Mouse (Mus musculus): Measurements from ENCODE around the gene Dnaaf3.

Dnaaf3 gene

GRCm38 (mm10) chr7:4500892-4501471 is 31.3 kb downstream of the Dnaaf3 start:
- peak; percentile 36 to 62 for DNase-seq (ENCODE audit: low spot score in 2 of 2)

GRCm38 (mm10) chr7:4499034-4499433 is 33.2 kb downstream of the Dnaaf3 start:
- DNase-seq (ENCODE audit: low spot score in 2 of 2): no peak

GRCm38 (mm10) chr7:4498251-4498650 is 34.0 kb downstream of the Dnaaf3 start:
- DNase-seq (ENCODE audit: low spot score in 2 of 2): peak in 1 of 2 experiments; percentile 45

- DNase-seq (ENCODE audit: low spot score in 2 of 2): no peak
These were observed 34.9 kb downstream of the Dnaaf3 start for GRCm38 (mm10) chr7:4497271-4497903.

GRCm38 (mm10) chr7:4496468-4496867 is 35.8 kb downstream of the Dnaaf3 start:
- no peak for DNase-seq (ENCODE audit: low spot score in 2 of 2)

- DNase-seq (ENCODE audit: low spot score in 2 of 2): no peak
These were observed 38.3 kb downstream of the Dnaaf3 start for GRCm38 (mm10) chr7:4493991-4494390.

GRCm38 (mm10) chr7:4492284-4493224 is 39.7 kb downstream of the Dnaaf3 start:
- DNase-seq (ENCODE audit: low spot score in 2 of 2): no peak

GRCm38 (mm10) chr7:4491308-4491707 is 40.9 kb downstream of the Dnaaf3 start:
- no peak for DNase-seq (ENCODE audit: low spot score in 2 of 2)

- DNase-seq (ENCODE audit: low spot score in 2 of 2): no peak
These were observed 50.0 kb downstream of the Dnaaf3 start for GRCm38 (mm10) chr7:4482281-4482680.

GRCm38 (mm10) chr7:4479674-4480073 is 52.6 kb downstream of the Dnaaf3 start:
- peak in 1 of 2 experiments; percentile 29 for DNase-seq (ENCODE audit: low spot score in 2 of 2)

- no peak for DNase-seq (ENCODE audit: low spot score in 2 of 2)
These were observed 53.4 kb downstream of the Dnaaf3 start for GRCm38 (mm10) chr7:4478796-4479291.

GRCm38 (mm10) chr7:4478021-4478795 is 54.0 kb downstream of the Dnaaf3 start:
- DNase-seq (ENCODE audit: low spot score in 2 of 2): peak; percentile 35 to 64

GRCm38 (mm10) chr7:4473940-4474339 is 58.3 kb downstream of the Dnaaf3 start:
- no peak for DNase-seq (ENCODE audit: low spot score in 2 of 2)
